Mouse (Mus musculus) MEL-GATA-1-ER (cell line): ENCODE results near the gene E130218I03Rik.
A peak's percentile ranks its signal among the peaks of the same experiment; 100 is the strongest.

Experiments
- DNase-seq: peaks from one replicate; pipeline ENCODE4 v3.0.0-alpha.2; 2012; ENCODE audit warnings: low read depth; ENCODE audit errors: extremely low read depth

Gene E130218I03Rik

DNA sequence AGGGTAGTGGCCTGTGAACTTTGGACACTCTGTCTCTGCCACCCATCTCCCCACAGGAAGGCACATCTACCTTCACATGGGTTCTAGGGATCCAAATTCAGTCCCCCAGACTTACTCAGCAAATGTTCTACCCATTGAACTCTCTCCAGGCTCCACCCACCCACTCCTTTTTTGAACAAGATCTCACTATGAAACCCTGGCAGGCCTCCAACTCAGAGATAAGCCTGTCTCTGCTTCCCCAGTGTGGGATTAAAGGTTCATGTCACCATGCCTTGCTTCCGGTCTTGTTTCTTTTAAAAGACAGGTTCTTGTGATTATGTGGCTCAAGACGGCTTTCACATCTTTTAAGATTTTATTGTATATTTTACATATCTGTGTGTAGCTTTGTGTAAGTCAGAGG lies 41.5 kb downstream of the E130218I03Rik start:
- peak; percentile 82 for DNase-seq

DNA sequence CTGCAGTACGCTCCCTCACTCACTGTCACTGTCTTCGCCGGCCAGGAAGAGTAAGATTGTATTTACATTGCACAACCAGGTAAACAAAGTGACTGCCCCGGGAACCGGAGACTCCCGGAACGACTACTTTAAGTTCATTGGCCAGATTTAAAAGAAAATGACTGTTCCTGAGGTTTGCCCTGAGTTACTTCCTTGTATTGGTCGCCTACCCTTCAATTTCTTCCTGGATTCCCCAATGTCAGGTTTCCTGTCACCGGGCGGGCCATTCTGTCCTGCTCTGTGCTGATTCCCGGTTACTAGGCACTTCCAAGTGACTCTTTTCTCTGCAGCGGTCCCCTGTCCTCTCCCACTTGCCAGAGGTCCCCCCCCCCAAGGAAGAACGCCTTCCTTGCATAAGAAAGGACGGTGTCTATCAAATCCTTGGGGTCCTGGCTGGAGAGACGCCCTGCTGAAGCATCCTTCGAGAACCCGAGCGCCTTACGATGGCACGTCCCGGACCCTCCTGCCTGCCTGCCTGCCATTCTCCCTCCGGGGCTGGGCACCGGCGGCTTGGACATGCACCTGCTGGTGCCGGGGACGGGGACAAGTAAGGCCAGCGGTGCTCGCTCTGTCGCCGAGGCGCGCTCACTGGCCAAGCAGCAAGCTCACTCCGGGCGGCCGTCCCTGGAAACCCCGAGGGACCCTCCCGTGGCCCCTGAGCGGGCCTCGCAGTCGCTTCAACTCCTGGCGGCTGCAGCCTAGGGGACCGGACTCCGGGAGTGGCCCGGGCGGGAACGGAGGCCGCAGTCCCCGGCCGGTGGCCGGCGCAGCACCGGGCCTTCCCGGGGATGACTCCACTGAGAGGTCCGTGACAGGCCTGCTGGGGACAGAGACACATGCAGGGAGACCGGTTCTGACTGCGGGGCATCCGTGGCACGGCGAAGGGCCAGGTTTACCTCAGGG lies 43.0 kb downstream of the E130218I03Rik start:
- no peak for DNase-seq

DNA sequence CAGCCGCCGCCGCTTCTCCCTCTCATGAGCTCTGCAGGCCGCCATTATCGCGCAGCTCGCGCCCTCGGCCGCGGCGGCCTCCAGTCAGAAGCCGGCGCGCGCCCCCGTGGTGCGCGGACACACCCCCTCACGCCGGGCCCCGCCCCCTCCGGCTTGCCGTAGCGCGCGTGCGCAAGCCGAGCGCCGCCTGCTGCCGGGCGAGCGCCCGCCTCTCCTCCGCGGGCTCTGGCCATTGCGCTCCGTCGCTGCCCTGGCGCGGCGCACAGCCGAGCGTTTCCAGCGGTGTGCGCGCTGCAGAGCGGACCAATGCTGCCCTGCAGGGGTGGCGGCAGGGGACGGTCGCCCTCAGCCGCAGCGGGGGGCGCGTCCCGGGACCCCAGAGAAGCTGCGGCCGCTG lies 43.7 kb downstream of the E130218I03Rik start:
- DNase-seq = peak; percentile 44

GRCm38 (mm10) chr4:134287575-134288025 lies 44.1 kb downstream of the E130218I03Rik start, which contains the start of gene Pdik1l:
TSS of gene Pdik1l (minus strand) at chr4:134287895.
- DNase-seq = peak; percentile 76

DNA sequence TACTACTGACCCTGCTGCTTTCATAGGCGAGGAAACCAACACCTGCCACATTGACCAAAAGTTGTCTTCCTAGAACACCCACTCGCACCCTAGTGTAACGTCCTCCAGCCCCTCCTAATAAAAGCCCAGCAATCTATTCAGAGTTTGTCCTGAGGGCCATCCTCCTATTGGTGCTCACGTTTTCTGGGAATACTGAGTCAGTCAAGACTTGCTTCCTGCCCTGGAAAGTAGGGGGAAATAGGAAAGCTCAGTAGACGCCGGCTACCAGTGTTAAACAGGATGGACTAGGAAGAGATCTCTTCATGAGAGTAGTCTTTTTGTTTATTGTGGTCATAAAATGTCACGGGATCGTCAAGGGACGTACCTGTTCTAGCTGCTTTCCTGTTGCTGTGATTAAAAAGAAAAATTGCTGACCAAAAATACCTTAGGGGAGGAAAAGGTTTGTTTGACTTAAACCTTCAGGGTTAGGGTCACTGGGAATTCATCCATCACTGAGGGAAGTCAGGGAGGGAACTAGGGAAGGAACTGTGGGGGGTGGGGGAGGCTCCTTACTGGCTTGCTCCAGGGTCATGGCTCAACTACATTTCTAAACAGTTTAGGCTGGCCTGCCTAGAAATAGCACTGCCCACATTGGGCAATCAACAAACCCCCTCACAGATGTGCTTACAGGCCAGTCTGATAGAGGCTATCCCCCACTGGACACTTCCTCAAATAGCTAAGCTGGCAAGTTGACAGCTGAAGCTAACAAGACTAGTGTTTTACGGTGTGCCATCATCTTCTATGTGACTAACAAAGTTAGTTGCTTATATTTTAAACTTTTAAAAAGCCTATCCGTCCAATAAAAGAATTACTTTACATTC lies 45.2 kb downstream of the E130218I03Rik start:
- no peak for DNase-seq

DNA sequence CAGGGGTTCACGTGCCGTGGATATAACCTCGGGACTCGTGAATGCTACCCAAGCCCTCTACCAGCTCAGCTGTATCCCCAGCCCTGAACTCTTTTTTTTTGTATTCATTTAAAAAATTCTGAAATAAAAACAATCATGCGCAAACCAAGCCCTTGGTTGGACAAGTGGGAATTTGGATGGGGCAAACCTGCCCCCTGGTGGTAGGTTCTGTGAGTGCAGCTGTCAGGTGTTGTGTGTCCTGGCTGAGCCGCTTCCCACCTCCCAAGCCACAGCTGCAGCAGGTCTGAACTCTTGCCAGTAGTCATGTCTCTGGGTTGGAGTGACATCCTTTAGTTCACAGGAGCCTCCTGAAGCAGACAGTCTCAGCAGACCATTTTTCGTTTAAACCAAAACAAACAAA lies 48.6 kb downstream of the E130218I03Rik start:
- no peak for DNase-seq

GRCm38 (mm10) chr4:134293061-134293691 lies 49.7 kb downstream of the E130218I03Rik start:
- no peak for DNase-seq

GRCm38 (mm10) chr4:134293692-134294163 lies 50.3 kb downstream of the E130218I03Rik start:
- no peak for DNase-seq
